Mouse (Mus musculus) ES-E14 (cell line): ENCODE measurements at regions not wholly inside any gene's neighbourhood (a gene's known extent, or its start where the extent isn't known, plus 50 kb on each side); places are given as distances from the start of the nearest gene placed in this dataset.
A peak's percentile ranks its signal among the peaks of the same experiment; 100 is the strongest.
"Not testable (repeated sequence)": the region's sequence is repeated elsewhere in the genome, so short reads cannot be mapped to it uniquely, and the experiment has no call there.

ENCODE experiments used
- DNase-seq: peaks from one replicate; pipeline ENCODE4 v3.0.0-alpha.2; 2013; ENCODE audit warnings: low read depth, low spot score
- H3K27ac ChIP-seq: 2 replicates; pipeline ENCODE4 v1.5.1; 2012; ENCODE audit warnings: low read depth, mild to moderate bottlenecking, low read length, moderate library complexity, mixed read lengths; ENCODE audit not compliant: poor library complexity, insufficient read depth, severe bottlenecking
- H3K36me3 ChIP-seq: 2 replicates; pipeline ENCODE4 v1.6.1; 2012; ENCODE audit warnings: mild to moderate bottlenecking, low read length, moderate library complexity, mixed read lengths; ENCODE audit not compliant: control insufficient read depth, poor library complexity, insufficient read depth, severe bottlenecking
- H3K4me1 ChIP-seq, 2 experiments: fragments of 150-350 bp in 1 of 2; sonication (generic) in 1 of 2; 2 replicates each; pipeline ENCODE4 v1.6.1; 2012; ENCODE audit warnings: low read length in 2 of 2, mild to moderate bottlenecking in 1 of 2, mixed read lengths in 1 of 2; ENCODE audit not compliant: control insufficient read depth in 2 of 2, insufficient read depth in 2 of 2, poor library complexity in 1 of 2
- H3K4me3 ChIP-seq, 2 experiments: fragments of 150-350 bp in 1 of 2; sonication (generic) in 1 of 2; 2 replicates each; pipeline ENCODE4 v1.5.1; 2012; ENCODE audit warnings: low read length in 2 of 2, low read depth in 1 of 2, mild to moderate bottlenecking in 1 of 2, mixed read lengths in 1 of 2; ENCODE audit not compliant: insufficient read depth in 1 of 2, poor library complexity in 1 of 2, severe bottlenecking in 1 of 2
- H3K9ac ChIP-seq: 2 replicates; pipeline ENCODE4 v1.6.1; 2012; ENCODE audit warnings: low read depth, mild to moderate bottlenecking, low read length, mixed read lengths; ENCODE audit not compliant: poor library complexity, insufficient read depth, severe bottlenecking
- H3K9me3 ChIP-seq: fragments of 150-350 bp; sonication (generic); 2 replicates; pipeline ENCODE4 v1.6.1; 2012; ENCODE audit warnings: low read depth, mild to moderate bottlenecking, low read length; ENCODE audit not compliant: control insufficient read depth, insufficient read depth
- CHD2 ChIP-seq: IDR thresholded peaks from 2 replicates; pipeline ENCODE4 v1.6.1; 2014; ENCODE audit warnings: mild to moderate bottlenecking, low read depth, low read length, inconsistent platforms
- HCFC1 ChIP-seq: IDR thresholded peaks from 2 replicates; pipeline ENCODE4 v1.6.1; 2012; ENCODE audit warnings: low read length, inconsistent platforms, borderline replicate concordance; ENCODE audit not compliant: insufficient read depth
- MAFK ChIP-seq: IDR thresholded peaks from 2 replicates; pipeline ENCODE4 v1.6.1; 2014; ENCODE audit warnings: mild to moderate bottlenecking, low read depth, low read length, inconsistent platforms; ENCODE audit not compliant: insufficient read depth
- ZC3H11A ChIP-seq: IDR thresholded peaks from 2 replicates; pipeline ENCODE4 v1.6.1; 2012; ENCODE audit warnings: low read depth, mild to moderate bottlenecking, inconsistent platforms, low read length, borderline replicate concordance
- ZNF384 ChIP-seq: IDR thresholded peaks from 2 replicates; pipeline ENCODE4 v1.6.1; 2012; ENCODE audit warnings: low read depth, low read length, inconsistent platforms
- in situ Hi-C, 2 experiments: fragments of 600-800 bp; cut with MboI; formaldehyde crosslinking; loops; one replicate each; pipeline ENCODE4 v1.15.1; 2025; ENCODE audit warnings: low sequenced_read_pairs in 2 of 2, inconsistent platforms in 1 of 2; ENCODE audit not compliant: unreplicated experiment in 2 of 2

- Histone ChIP-seq H3K27ac (no peak overlapping the region), H3K9me3 (no peaks in the 10 kb centered on the region), H3K9ac (no peak overlapping the region), H3K36me3 (no peaks in the 10 kb centered on the region), H3K4me1 (no peaks in the 10 kb centered on the region), H3K4me3 (no peak overlapping the region)
- in situ Hi-C loops = no loop called here
- peak; percentile 4 for DNase-seq
- TF ChIP-seq ZNF384 (no peak), CHD2 (no peak), ZC3H11A (no peak), MAFK (no peak), HCFC1 (no peak)
Measured at GRCm38 (mm10) chr1:149254141-149254540, 706.9 kb downstream of the Pla2g4a start.

- H3K9ac ChIP-seq = no peak overlapping the region
- no peaks in the 10 kb centered on the region for H3K9me3 ChIP-seq
- no peak overlapping the region for H3K4me3 ChIP-seq
- in situ Hi-C loops = no loop called here
- H3K36me3 ChIP-seq = no peaks in the 10 kb centered on the region
- no peaks in the 10 kb centered on the region for H3K4me1 ChIP-seq
- no peak overlapping the region for H3K27ac ChIP-seq
- DNase-seq = no peak
- TF ChIP-seq ZC3H11A (no peak), ZNF384 (no peak), MAFK (no peak), HCFC1 (no peak), CHD2 (no peak)
Measured at GRCm38 (mm10) chr1:149238329-149239015, 722.6 kb downstream of the Pla2g4a start.

GRCm38 (mm10) chr1:149227170-149227569 is 733.9 kb downstream of the Pla2g4a start:
- H3K36me3 ChIP-seq, H3K9ac ChIP-seq, H3K4me3 ChIP-seq, DNase-seq, H3K9me3 ChIP-seq, H3K4me1 ChIP-seq, in situ Hi-C loops, H3K27ac ChIP-seq: not testable (repeated sequence)

- Histone ChIP-seq H3K9me3 (no peaks in the 10 kb centered on the region), H3K9ac (no peak overlapping the region), H3K27ac (no peak overlapping the region), H3K4me3 (no peak overlapping the region), H3K36me3 (no peaks in the 10 kb centered on the region), H3K4me1 (no peaks in the 10 kb centered on the region)
- in situ Hi-C loops = no loop called here
- DNase-seq = no peak
- TF ChIP-seq CHD2 (no peak), ZC3H11A (no peak), ZNF384 (no peak), MAFK (no peak), HCFC1 (no peak)
Measured at GRCm38 (mm10) chr1:149226400-149226799, 734.7 kb downstream of the Pla2g4a start.

GRCm38 (mm10) chr1:149202631-149203030 is 758.5 kb downstream of the Pla2g4a start:
- H3K9me3 ChIP-seq = no peaks in the 10 kb centered on the region
- TF ChIP-seq ZNF384 (no peak), ZC3H11A (no peak), CHD2 (no peak), HCFC1 (no peak), MAFK (no peak)

More at GRCm38 (mm10) chr1:149202631-149203030, 758.5 kb downstream of the Pla2g4a start:
- Histone ChIP-seq H3K4me1 (no peaks in the 10 kb centered on the region), H3K27ac (no peak overlapping the region), H3K4me3 (no peak overlapping the region), H3K36me3 (no peaks in the 10 kb centered on the region), H3K9ac (no peak overlapping the region)
- in situ Hi-C loops = no loop called here
- DNase-seq = no peak
